Mouse (Mus musculus) midbrain, embryonic 16.5 days (tissue): ENCODE results near the gene Fnip2. TPM values are rescaled to one million over a fixed set of nuclear protein-coding genes. Genes with fewer than 3 reads are reported as not detected.

Experiments
- ATAC-seq: fragments of 200-750 bp; cut with Nextera tagmentation; 2 replicates; pipeline ENCODE4 v1.8.0; 2017; ENCODE audit warnings: moderate TSS enrichment
- H3K27ac ChIP-seq: fragments of 300-500 bp; sonication (generic); 2 replicates; pipeline ENCODE4 v1.5.1; 2014; ENCODE audit warnings: mild to moderate bottlenecking, low read length, mixed read lengths
- H3K27me3 ChIP-seq: fragments of 300-500 bp; sonication (generic); 2 replicates; pipeline ENCODE4 v1.6.1; 2014; ENCODE audit warnings: low read depth, low read length, mixed read lengths; ENCODE audit not compliant: control insufficient read depth, insufficient read depth
- H3K36me3 ChIP-seq: fragments of 300-500 bp; sonication (generic); 2 replicates; pipeline ENCODE4 v1.6.1; 2014; ENCODE audit warnings: mild to moderate bottlenecking, low read length, moderate library complexity, mixed read lengths; ENCODE audit not compliant: control insufficient read depth, insufficient read depth
- H3K4me1 ChIP-seq: fragments of 300-500 bp; sonication (generic); 2 replicates; pipeline ENCODE4 v1.6.1; 2014; ENCODE audit warnings: mild to moderate bottlenecking, low read length, mixed read lengths; ENCODE audit not compliant: control insufficient read depth, insufficient read depth
- H3K4me2 ChIP-seq: fragments of 300-500 bp; sonication (generic); 2 replicates; pipeline ENCODE4 v1.6.1; 2014; ENCODE audit warnings: mild to moderate bottlenecking, low read length, mixed read lengths
- H3K4me3 ChIP-seq: fragments of 300-500 bp; sonication (generic); 2 replicates; pipeline ENCODE4 v1.5.1; 2014; ENCODE audit warnings: low read depth, mild to moderate bottlenecking, low read length, moderate library complexity, mixed read lengths
- H3K9ac ChIP-seq: fragments of 300-500 bp; sonication (generic); 2 replicates; pipeline ENCODE4 v1.6.1; 2014; ENCODE audit warnings: low read depth, low read length, mixed read lengths
- H3K9me3 ChIP-seq: fragments of 300-500 bp; sonication (generic); replicated peaks from 2 replicates; pipeline ENCODE4 v1.6.1; 2014; ENCODE audit warnings: mild to moderate bottlenecking, low read length, mixed read lengths; ENCODE audit not compliant: control insufficient read depth, poor library complexity, severe bottlenecking
- WGBS: fragments of 180-500 bp; shearing (Covaris S2); extraction: QIAGEN DNeasy Blood & Tissue Kit; methylation state at CpG from one replicate; pipeline ENCODE4 v1.1.7; 2014; 5-methylcytosine and 5-hydroxymethylcytosine counted together
- polyA plus RNA-seq: library from polyadenylated mRNA; unstranded; fragments of >200 nt; fragmentation: Nextera tagmentation; extraction: Ambion mirVana; gene quantifications from 2 replicates; pipeline ENCODE4 v1.2.1, GENCODE M21; 2015

The Fnip2 gene
- polyA plus RNA-seq, 1 experiment from 2014 or later, result 6.9 TPM

- Histone ChIP-seq H3K27me3 (no peaks in the 10 kb centered on the region), H3K4me1 (peaks cover 16% of the 10 kb centered on the region; the same call in 1 of the 2 replicates), H3K4me3 (no peak overlapping the region; the same call in 1 of the 2 replicates), H3K36me3 (no peaks in the 10 kb centered on the region), H3K9me3 (no peaks in the 10 kb centered on the region), H3K9ac (no peak overlapping the region; the same call in 1 of the 2 replicates), H3K27ac (no peak overlapping the region), H3K4me2 (peak overlapping the region; percentile 82)
- 82% methylated on average over 16 of the region's 16 CpGs for WGBS
- no peak for ATAC-seq
Measured at GRCm38 (mm10) chr3:79568629-79569350, 1.2 kb upstream of the Fnip2 start.

GRCm38 (mm10) chr3:79566716-79567691 is 592 bp downstream of the Fnip2 start:
- H3K9ac ChIP-seq, result peak overlapping the region; percentile 93
- H3K9me3 ChIP-seq, result no peaks in the 10 kb centered on the region
- H3K36me3 ChIP-seq, result no peaks in the 10 kb centered on the region
- peak overlapping the region; percentile 90 for H3K4me3 ChIP-seq
- peak overlapping the region; percentile 82 for H3K4me2 ChIP-seq
- peak overlapping the region; percentile 74 for H3K27ac ChIP-seq
- peak; percentile 81 for ATAC-seq
- peaks cover 19% of the 10 kb centered on the region for H3K4me1 ChIP-seq
- H3K27me3 ChIP-seq, result no peaks in the 10 kb centered on the region
- WGBS, result 1% methylated on average over 57 of the region's 60 CpGs

- no peaks in the 10 kb centered on the region for H3K36me3 ChIP-seq
- 86% methylated on average over 10 of the region's 10 CpGs for WGBS
- H3K9ac ChIP-seq, result no peak overlapping the region
- H3K4me3 ChIP-seq, result no peak overlapping the region
- no peak overlapping the region for H3K27ac ChIP-seq
- no peaks in the 10 kb centered on the region for H3K27me3 ChIP-seq
- H3K9me3 ChIP-seq, result no peaks in the 10 kb centered on the region
- no peak for ATAC-seq
- H3K4me2 ChIP-seq, result no peak overlapping the region
- H3K4me1 ChIP-seq, result peaks cover 19% of the 10 kb centered on the region
Measured at GRCm38 (mm10) chr3:79564875-79565606, 2.6 kb downstream of the Fnip2 start.

- no peak overlapping the region for H3K4me2 ChIP-seq
- H3K27ac ChIP-seq, result no peak overlapping the region
- H3K27me3 ChIP-seq, result no peaks in the 10 kb centered on the region
- H3K9ac ChIP-seq, result no peak overlapping the region
- 83% methylated on average over 2 of the region's 2 CpGs for WGBS
- peaks cover 19% of the 10 kb centered on the region for H3K4me1 ChIP-seq
- no peaks in the 10 kb centered on the region for H3K9me3 ChIP-seq
- H3K4me3 ChIP-seq, result no peak overlapping the region
- H3K36me3 ChIP-seq, result no peaks in the 10 kb centered on the region
- no peak for ATAC-seq
Measured at GRCm38 (mm10) chr3:79563511-79563910, 4.1 kb downstream of the Fnip2 start.

- Histone ChIP-seq H3K36me3 (no peaks in the 10 kb centered on the region), H3K27ac (no peak overlapping the region), H3K9me3 (no peaks in the 10 kb centered on the region), H3K27me3 (no peaks in the 10 kb centered on the region), H3K4me1 (peaks cover 16% of the 10 kb centered on the region), H3K9ac (no peak overlapping the region), H3K4me3 (no peak overlapping the region), H3K4me2 (no peak overlapping the region)
- ATAC-seq, result no peak
- 76% methylated on average over 10 of the region's 10 CpGs for WGBS
Measured at GRCm38 (mm10) chr3:79561784-79562715, 5.5 kb downstream of the Fnip2 start.

- H3K9me3 ChIP-seq, result no peaks in the 10 kb centered on the region
- H3K9ac ChIP-seq, result no peak overlapping the region
- no peak overlapping the region for H3K27ac ChIP-seq
- no peaks in the 10 kb centered on the region for H3K36me3 ChIP-seq
- no peak overlapping the region for H3K4me3 ChIP-seq
- H3K4me1 ChIP-seq, result peaks cover 6% of the 10 kb centered on the region
- H3K4me2 ChIP-seq, result no peak overlapping the region
- no peak for ATAC-seq
- WGBS, result 96% methylated on average over 6 of the region's 6 CpGs
- H3K27me3 ChIP-seq, result no peaks in the 10 kb centered on the region
Measured at GRCm38 (mm10) chr3:79560555-79560954, 7.0 kb downstream of the Fnip2 start.

GRCm38 (mm10) chr3:79559773-79560045 is 7.9 kb downstream of the Fnip2 start:
- no peaks in the 10 kb centered on the region for H3K9me3 ChIP-seq
- H3K27me3 ChIP-seq, result no peaks in the 10 kb centered on the region
- H3K36me3 ChIP-seq, result no peaks in the 10 kb centered on the region
- ATAC-seq, result no peak
- H3K4me2 ChIP-seq, result no peak overlapping the region
- no peak overlapping the region for H3K27ac ChIP-seq
- H3K4me1 ChIP-seq, result peaks cover 2% of the 10 kb centered on the region; the same call in 1 of the 2 replicates
- H3K9ac ChIP-seq, result no peak overlapping the region
- H3K4me3 ChIP-seq, result no peak overlapping the region
- 87% methylated on average over 5 of the region's 5 CpGs for WGBS
